24 mouse cellular contexts compared by ENCODE assay signal in the genomic region with DNA sequence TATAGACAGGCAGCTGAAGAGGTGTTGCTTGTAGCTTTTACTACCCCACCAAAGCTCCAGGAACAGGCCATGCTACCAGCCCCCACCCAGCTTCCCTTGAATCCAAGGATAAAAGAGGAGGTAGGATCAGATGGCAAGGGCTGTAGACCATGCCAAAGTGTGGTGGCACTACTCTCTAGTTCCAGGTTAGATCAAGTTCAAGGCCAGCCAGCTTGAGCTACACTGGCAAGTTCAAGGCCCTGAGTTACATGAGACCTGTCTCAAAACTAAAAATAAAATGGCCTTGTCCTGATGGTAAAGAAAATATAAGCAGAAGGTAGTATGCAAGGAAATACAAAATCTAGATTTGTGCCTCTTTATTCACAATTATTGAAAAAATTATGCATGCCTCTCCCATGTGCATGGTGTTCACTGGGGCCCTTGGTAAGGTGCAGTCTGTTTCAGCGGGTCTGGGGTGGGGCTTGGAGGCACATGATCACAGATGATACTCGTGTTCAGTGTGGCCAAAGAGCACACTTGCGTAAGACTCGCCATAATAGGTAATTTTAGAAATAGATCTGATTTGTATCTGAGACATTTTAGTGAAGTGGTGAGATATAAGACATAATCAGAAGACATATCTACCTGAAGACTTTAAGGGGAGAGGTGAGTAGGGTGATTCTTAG. TPM values are rescaled to one million over a fixed set of nuclear protein-coding genes. Genes with fewer than 3 reads are reported as not detected.
A peak's percentile ranks its signal among the peaks of the same experiment; 100 is the strongest.
DNase-seq lines count a peak whose midpoint lies in the region; ATAC-seq and TF ChIP-seq lines count a peak whose summit lies in the region.
"Had no signal": no experiment of that assay in that cellular context is flagged by ENCODE, and none has a peak within 500 bp of the region (broad histone marks: within the 10 kb centered on the region; RNA-seq: fewer than 3 reads in every experiment).

A gene (plus strand): TSS at position 515 of the 665 bp plus-strand sequence.

- WGBS in liver, adult 2 months, result 18% methylated on average over 4 of the region's 4 CpGs
- WGBS in liver, embryonic 12.5 days (ENCODE audit: insufficient replicate concordance), result 74% methylated on average over 4 of the region's 4 CpGs
- 81% methylated on average over 4 of the region's 4 CpGs for WGBS in stomach, embryonic 16.5 days

- no peaks in the 10 kb centered on the region for H3K9me3 ChIP-seq in liver, embryonic 12.5 days (replicated peaks)
- H3K9me3 ChIP-seq in stomach, embryonic 16.5 days (replicated peaks; ENCODE audit: control insufficient read depth, low read length), result no peaks in the 10 kb centered on the region
- H3K9me3 ChIP-seq: embryonic facial prominence, embryonic 12.5 days; forebrain, embryonic 12.5 days; G1E; hindbrain, embryonic 12.5 days; midbrain, embryonic 15.5 days; neural tube, embryonic 13.5 days had no signal

- peak within 1 kb of the TSS; percentile 100 for H3K27ac ChIP-seq in liver, adult 2 months (replicated peaks; ENCODE audit: insufficient read depth, low read depth, low read length)
- H3K27ac ChIP-seq in liver, embryonic 12.5 days, result no peak within 1 kb of the TSS
- H3K27ac ChIP-seq in stomach, embryonic 16.5 days (ENCODE audit: low read length), result no peak within 1 kb of the TSS
- H3K27ac ChIP-seq: embryonic facial prominence, embryonic 12.5 days; forebrain, embryonic 12.5 days; hindbrain, embryonic 12.5 days; left cerebral cortex, adult 2 months; macrophage; midbrain, embryonic 15.5 days; neural tube, embryonic 13.5 days had no signal

- DNase-seq in adrenal gland, postnatal 4 days (ENCODE audit: low spot score in 2 of 2), result no peak
- DNase-seq in adrenal gland, adult 18-20 months (ENCODE audit: low spot score in 2 of 2), result no peak
- peak; percentile 96 for DNase-seq in liver, adult 2 months (ENCODE audit: extremely low read depth, low read depth, low spot score)
- no peak for DNase-seq in liver
- DNase-seq in natural killer cell, adult 2 months (ENCODE audit: low spot score in 2 of 2), result no peak
- DNase-seq in ovary, postnatal 36 days (ENCODE audit: low spot score), result no peak
- DNase-seq: cerebellum, adult 18-20 months; cerebellum, postnatal 14 days; kidney, adult 8-10 months; kidney, postnatal 10 days; right cerebral cortex, adult 18-20 months; right cerebral cortex, postnatal 4 days; thymus, adult 2 months had no signal

- no peak for TF ChIP-seq POLR2A in liver, adult 2 months (IDR thresholded peaks at IDR 0.05; ENCODE audit: extremely low read depth, insufficient read depth, low read length)

- peak within 1 kb of the TSS; percentile 73 for H3K9ac ChIP-seq in liver, adult 2 months (ENCODE audit: low read depth, low read length)
- no peak within 1 kb of the TSS for H3K9ac ChIP-seq in liver, embryonic 12.5 days
- no peak within 1 kb of the TSS for H3K9ac ChIP-seq in stomach, embryonic 16.5 days (ENCODE audit: low read length)
- H3K9ac ChIP-seq: embryonic facial prominence, embryonic 12.5 days; forebrain, embryonic 12.5 days; hindbrain, embryonic 12.5 days; midbrain, embryonic 15.5 days; neural tube, embryonic 13.5 days had no signal

- peaks cover 3% of the 10 kb centered on the region; the same call in 1 of the 2 replicates for H3K79me2 ChIP-seq in liver, adult 2 months (ENCODE audit: control insufficient read depth, insufficient read depth, low read length)

- TF ChIP-seq CTCF in liver, adult 2 months (IDR thresholded peaks at IDR 0.05; ENCODE audit: low read depth, low read length), result no peak

- H3K4me3 ChIP-seq in liver, adult 2 months (ENCODE audit: insufficient read depth, low read depth, low read length), result peak within 1 kb of the TSS; percentile 56
- no peak within 1 kb of the TSS for H3K4me3 ChIP-seq in liver, embryonic 12.5 days
- no peak within 1 kb of the TSS for H3K4me3 ChIP-seq in stomach, embryonic 16.5 days (replicated peaks; ENCODE audit: low read length)
- H3K4me3 ChIP-seq: embryonic facial prominence, embryonic 12.5 days; erythroblast, embryonic 14.5 days; forebrain, embryonic 12.5 days; hindbrain, embryonic 12.5 days; left cerebral cortex, adult 2 months; midbrain, embryonic 15.5 days; neural tube, embryonic 13.5 days had no signal

- H3K4me1 ChIP-seq in liver, adult 2 months (ENCODE audit: control insufficient read depth, insufficient read depth, low read length), result peaks cover 20% of the 10 kb centered on the region
- 0 out of 2 replicates have a peak, but pooled peaks cover 5% of the 10 kb centered on the region for H3K4me1 ChIP-seq in liver, embryonic 12.5 days
- H3K4me1 ChIP-seq in stomach, embryonic 16.5 days (ENCODE audit: control insufficient read depth, insufficient read depth, low read length), result 0 out of 2 replicates have a peak, but pooled peaks cover 3% of the 10 kb centered on the region
- H3K4me1 ChIP-seq: embryonic facial prominence, embryonic 12.5 days; forebrain, embryonic 12.5 days; hindbrain, embryonic 12.5 days; midbrain, embryonic 15.5 days; neural tube, embryonic 13.5 days had no signal

- H3K36me3 ChIP-seq in liver, adult 2 months (ENCODE audit: control insufficient read depth, insufficient read depth, low read length), result peaks cover 4% of the 10 kb centered on the region; the same call in 1 of the 2 replicates
- peaks cover 9% of the 10 kb centered on the region for H3K36me3 ChIP-seq in liver, embryonic 12.5 days
- H3K36me3 ChIP-seq in stomach, embryonic 16.5 days (ENCODE audit: control insufficient read depth, insufficient read depth, low read length), result no peaks in the 10 kb centered on the region
- H3K36me3 ChIP-seq: embryonic facial prominence, embryonic 12.5 days; forebrain, embryonic 12.5 days; midbrain, embryonic 15.5 days had no signal

- no peak within 1 kb of the TSS for H3K4me2 ChIP-seq in liver, embryonic 12.5 days
- H3K4me2 ChIP-seq in stomach, embryonic 16.5 days (ENCODE audit: low read depth, low read length), result no peak within 1 kb of the TSS
- H3K4me2 ChIP-seq: embryonic facial prominence, embryonic 12.5 days; forebrain, embryonic 12.5 days; hindbrain, embryonic 12.5 days; midbrain, embryonic 15.5 days; neural tube, embryonic 13.5 days had no signal

- no peaks in the 10 kb centered on the region for H3K27me3 ChIP-seq in liver, adult 2 months (ENCODE audit: control insufficient read depth, insufficient read depth, low read length)
- no peaks in the 10 kb centered on the region for H3K27me3 ChIP-seq in liver, embryonic 12.5 days (replicated peaks)
- no peaks in the 10 kb centered on the region for H3K27me3 ChIP-seq in stomach, embryonic 16.5 days (ENCODE audit: control insufficient read depth, insufficient read depth, low read length)
- H3K27me3 ChIP-seq: embryonic facial prominence, embryonic 12.5 days; forebrain, embryonic 12.5 days; hindbrain, embryonic 12.5 days; midbrain, embryonic 15.5 days; neural tube, embryonic 13.5 days had no signal

- no peak for ATAC-seq in liver, embryonic 12.5 days
- ATAC-seq in stomach, embryonic 16.5 days (ENCODE audit: insufficient read depth, low FRiP score), result no peak
- ATAC-seq: midbrain, embryonic 15.5 days had no signal

RNA-seq across cellular contexts. Expression of the gene that starts here (rescaled TPM):
- 100 to 1,000 TPM in 1 of 2 experiments, 10 to 100 TPM in 1; 10.2 to 294 TPM for total RNA-seq in adrenal gland, postnatal 4 days (2021)
- total RNA-seq in adrenal gland, adult 18-20 months (2021), result 1 to 10 TPM in 1 of 2 experiments, under 1 TPM in 1; 0.80 to 1.7 TPM
- total RNA-seq in liver, adult 2 months (2014; rRNA removed), result 3,274 and 4,209 TPM in 2 replicates
- polyA plus RNA-seq in liver, adult 2 months (2012; rRNA removed), result 4,695 and 5,808 TPM in 2 replicates
- polyA plus RNA-seq in liver, embryonic 12.5 days (2016; fragmentation: Nextera tagmentation; extraction: Ambion mirVana), result 226 and 233 TPM in 2 replicates
- 34.1 and 40.6 TPM in 2 replicates for polyA plus RNA-seq in stomach, embryonic 16.5 days (2015; fragmentation: Nextera tagmentation; extraction: Ambion mirVana)

Comparison
In these comparisons a context has a peak if more than half of its experiments do, and no peak if none do; other contexts are left out.
1. RNA of the gene that starts here (total RNA-seq): 3,274 to 4,209 TPM in liver, adult 2 months; 10.2 to 294 TPM in adrenal gland, postnatal 4 days and 0.80 to 1.7 TPM in adrenal gland, adult 18-20 months; every median in the first group is over 10 times any median in the second.
2. RNA of the gene that starts here (polyA plus RNA-seq): 4,695 to 5,808 TPM in liver, adult 2 months; 226 to 233 TPM in liver, embryonic 12.5 days and 34.1 to 40.6 TPM in stomach, embryonic 16.5 days; every median in the first group is over 10 times any median in the second.